Mouse (Mus musculus) CH12.LX (cell line): ENCODE data around the gene Serf2. TPM values are rescaled to one million over a fixed set of nuclear protein-coding genes. Genes with fewer than 3 reads are reported as not detected.

Experiments used
- polyA plus RNA-seq: library from polyadenylated mRNA; unstranded; fragments of >175 nt; gene quantifications from 2 replicates; pipeline ENCODE4 v1.2.1, GENCODE M21; 2012; ENCODE audit warnings: low read depth; ENCODE audit not compliant: insufficient read length
- total RNA-seq, 2 experiments: library from RNA; depleted of rRNA; stranded (reverse); fragments of 300-350 nt in 1 of 2; fragments of >200 nt in 1 of 2; gene quantifications; 2 replicates each; pipeline ENCODE4 v1.2.3; 2012 to 2014

The Serf2 gene
- total and polyA plus RNA-seq, 3 experiments, result 116 to 222 (median 164) TPM

Other genes with a start within 250 kb of the Serf2 start
- 41.7 and 55.2 TPM in 2 replicates for gene Trp53bp1, start 177.8 kb upstream of the Serf2 start, total RNA-seq (2012; rRNA removed)
- 30.1 and 38.0 TPM in 2 replicates for gene Trp53bp1, start 177.8 kb upstream of the Serf2 start, total RNA-seq (2014; rRNA removed)
- 68.7 and 77.6 TPM in 2 replicates for gene Trp53bp1, start 177.8 kb upstream of the Serf2 start, polyA plus RNA-seq
- gene Map1a, start 159.6 kb upstream of the Serf2 start, total RNA-seq (2012; rRNA removed), result 0.38 and 0.92 TPM in 2 replicates
- 0.11 and 0.16 TPM in 2 replicates for gene Map1a, start 159.6 kb upstream of the Serf2 start, total RNA-seq (2014; rRNA removed)
- 7.2 and 7.3 TPM in 2 replicates for gene Map1a, start 159.6 kb upstream of the Serf2 start, polyA plus RNA-seq
- 11.0 and 11.9 TPM in 2 replicates for gene Ppip5k1, start 93.8 kb upstream of the Serf2 start, total RNA-seq (2012; rRNA removed)
- gene Ppip5k1, start 93.8 kb upstream of the Serf2 start, total RNA-seq (2014; rRNA removed), result 4.5 and 4.6 TPM in 2 replicates
- gene Ppip5k1, start 93.8 kb upstream of the Serf2 start, polyA plus RNA-seq, result 10.4 and 12.3 TPM in 2 replicates
- 3.8 and 3.9 TPM in 2 replicates for gene Ckmt1, start 91.5 kb upstream of the Serf2 start, total RNA-seq (2012; rRNA removed)
- 0.43 TPM in 1 of 2 replicates, not detected in the other for gene Ckmt1, start 91.5 kb upstream of the Serf2 start, total RNA-seq (2014; rRNA removed)
- gene Ckmt1, start 91.5 kb upstream of the Serf2 start, polyA plus RNA-seq, result 2.6 and 5.1 TPM in 2 replicates
- gene Strc, start 62.0 kb upstream of the Serf2 start, total RNA-seq (2012; rRNA removed), result 4.8 and 6.3 TPM in 2 replicates
- 1.6 and 2.0 TPM in 2 replicates for gene Strc, start 62.0 kb upstream of the Serf2 start, total RNA-seq (2014; rRNA removed)
- gene Strc, start 62.0 kb upstream of the Serf2 start, polyA plus RNA-seq, result 6.2 and 9.2 TPM in 2 replicates
- 54.5 and 86.7 TPM in 2 replicates for gene Pdia3, start 35.4 kb upstream of the Serf2 start, total RNA-seq (2012; rRNA removed)
- 169 and 184 TPM in 2 replicates for gene Pdia3, start 35.4 kb upstream of the Serf2 start, total RNA-seq (2014; rRNA removed)
- gene Pdia3, start 35.4 kb upstream of the Serf2 start, polyA plus RNA-seq, result 356 and 406 TPM in 2 replicates
- gene Catsper2, start 35.4 kb upstream of the Serf2 start, total RNA-seq (2012; rRNA removed), result 0.89 and 1.5 TPM in 2 replicates
- gene Catsper2, start 35.4 kb upstream of the Serf2 start, total RNA-seq (2014; rRNA removed), result 1.2 and 2.2 TPM in 2 replicates
- gene Catsper2, start 35.4 kb upstream of the Serf2 start, polyA plus RNA-seq, result 1.8 TPM in 2 replicates
- gene Ell3, start 4.9 kb upstream of the Serf2 start, total RNA-seq (2012; rRNA removed), result 0.38 and 1.4 TPM in 2 replicates
- 2.1 and 2.3 TPM in 2 replicates for gene Ell3, start 4.9 kb upstream of the Serf2 start, total RNA-seq (2014; rRNA removed)
- gene Ell3, start 4.9 kb upstream of the Serf2 start, polyA plus RNA-seq, result 1.0 and 1.5 TPM in 2 replicates
- gene Hypk, start 4.1 kb downstream of the Serf2 start, total RNA-seq (2012; rRNA removed), result 15.4 and 23.2 TPM in 2 replicates
- 11.7 and 13.3 TPM in 2 replicates for gene Hypk, start 4.1 kb downstream of the Serf2 start, total RNA-seq (2014; rRNA removed)
- 119 and 174 TPM in 2 replicates for gene Hypk, start 4.1 kb downstream of the Serf2 start, polyA plus RNA-seq
- gene Serinc4, start 7.6 kb downstream of the Serf2 start, total RNA-seq (2012; rRNA removed), result 0.89 and 1.0 TPM in 2 replicates
- gene Serinc4, start 7.6 kb downstream of the Serf2 start, total RNA-seq (2014; rRNA removed), result 0.17 TPM in 1 of 2 replicates, not detected in the other
- 0.29 and 1.2 TPM in 2 replicates for gene Serinc4, start 7.6 kb downstream of the Serf2 start, polyA plus RNA-seq
- gene Mfap1b, start 24.9 kb downstream of the Serf2 start, total RNA-seq (2012; rRNA removed), result 15.6 and 17.3 TPM in 2 replicates
- 24.3 TPM in 2 replicates for gene Mfap1b, start 24.9 kb downstream of the Serf2 start, total RNA-seq (2014; rRNA removed)
- gene Mfap1b, start 24.9 kb downstream of the Serf2 start, polyA plus RNA-seq, result 29.7 and 33.2 TPM in 2 replicates
- 14.0 and 16.8 TPM in 2 replicates for gene Mfap1a, start 57.5 kb downstream of the Serf2 start, total RNA-seq (2012; rRNA removed)
- 13.5 and 13.7 TPM in 2 replicates for gene Mfap1a, start 57.5 kb downstream of the Serf2 start, total RNA-seq (2014; rRNA removed)
- gene Mfap1a, start 57.5 kb downstream of the Serf2 start, polyA plus RNA-seq, result 23.7 and 27.3 TPM in 2 replicates
- gene Wdr76, start 57.5 kb downstream of the Serf2 start, total RNA-seq (2012; rRNA removed), result 17.4 and 20.6 TPM in 2 replicates
- gene Wdr76, start 57.5 kb downstream of the Serf2 start, total RNA-seq (2014; rRNA removed), result 28.6 and 29.9 TPM in 2 replicates
- gene Wdr76, start 57.5 kb downstream of the Serf2 start, polyA plus RNA-seq, result 22.7 and 26.9 TPM in 2 replicates